Mouse (Mus musculus) cortical plate, adult 2 months (tissue): ENCODE measurements at regions not wholly inside any gene's neighbourhood (a gene's known extent, or its start where the extent isn't known, plus 50 kb on each side); places are given as distances from the start of the nearest gene placed in this dataset.

Source experiments
- CTCF ChIP-seq: fragments of 200-500 bp; IDR thresholded peaks from 2 replicates; pipeline ENCODE4 v1.5.1; 2011; ENCODE audit warnings: mild to moderate bottlenecking, control low read depth, low read length; ENCODE audit not compliant: insufficient read depth; ENCODE audit errors: extremely low read depth
- POLR2A ChIP-seq: fragments of 200-500 bp; IDR thresholded peaks from 2 replicates; pipeline ENCODE4 v1.6.1; 2011; ENCODE audit warnings: mild to moderate bottlenecking, low read length, control low read depth; ENCODE audit not compliant: insufficient read depth; ENCODE audit errors: extremely low read depth

- TF ChIP-seq CTCF (no peak), POLR2A (no peak)
These were observed 68.7 kb downstream of the Mycn start for GRCm38 (mm10) chr12:12872974-12873373.
